Mouse (Mus musculus): Measurements from ENCODE around the gene Ubac2.

Ubac2 gene

DNA sequence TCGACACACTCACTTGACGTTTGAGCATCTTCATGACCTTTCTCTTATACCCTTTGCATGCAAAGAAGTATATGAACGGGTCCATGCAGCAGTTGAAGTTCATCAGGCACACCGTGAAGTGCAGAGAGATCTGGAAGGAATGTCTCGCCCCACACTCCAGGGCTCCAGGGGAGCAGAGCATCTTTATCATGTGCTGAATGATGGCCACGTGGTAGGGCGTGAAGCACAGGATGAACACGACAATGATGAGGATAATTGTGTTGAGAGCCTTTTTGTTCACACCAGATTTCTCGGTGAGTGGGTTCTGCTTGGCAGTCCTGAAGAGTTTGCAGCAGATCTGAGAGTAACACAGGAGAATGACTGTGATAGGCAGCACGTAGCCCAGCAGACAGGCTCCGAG lies 75.7 kb downstream of the Ubac2 start:
- no peak for DNase-seq

- DNase-seq = no peak
Measured at GRCm38 (mm10) chr14:121954608-121955007, 76.2 kb downstream of the Ubac2 start.

DNA sequence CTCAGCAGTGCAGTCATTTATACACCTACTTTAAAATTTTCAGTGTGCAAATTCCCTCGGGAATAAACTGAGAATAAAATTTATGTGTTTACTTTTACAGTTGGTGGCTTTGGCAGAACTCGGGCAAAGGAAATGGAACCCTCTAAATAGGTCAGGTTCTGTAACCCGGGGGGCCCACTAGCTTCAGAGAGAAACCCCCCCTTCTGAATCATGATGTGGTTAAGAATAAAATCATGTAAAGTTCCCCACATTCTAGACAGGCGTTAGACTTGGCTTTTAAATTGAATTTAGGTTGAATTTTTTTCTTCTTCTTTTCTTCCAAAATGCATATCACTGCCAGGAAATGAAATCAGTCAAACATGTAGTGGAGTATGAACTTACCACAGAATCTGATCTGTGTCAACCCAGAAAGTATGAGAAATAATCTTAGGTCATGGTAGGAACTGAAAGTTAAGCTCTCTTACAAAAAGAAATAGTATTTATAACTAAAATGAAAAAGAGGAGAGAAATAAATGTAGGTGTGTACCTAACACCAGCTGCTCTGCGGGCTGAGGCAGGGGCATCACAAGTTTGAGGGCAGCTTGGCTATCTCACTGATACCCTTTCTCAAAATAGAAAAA lies 76.9 kb downstream of the Ubac2 start:
- no peak for DNase-seq

DNA sequence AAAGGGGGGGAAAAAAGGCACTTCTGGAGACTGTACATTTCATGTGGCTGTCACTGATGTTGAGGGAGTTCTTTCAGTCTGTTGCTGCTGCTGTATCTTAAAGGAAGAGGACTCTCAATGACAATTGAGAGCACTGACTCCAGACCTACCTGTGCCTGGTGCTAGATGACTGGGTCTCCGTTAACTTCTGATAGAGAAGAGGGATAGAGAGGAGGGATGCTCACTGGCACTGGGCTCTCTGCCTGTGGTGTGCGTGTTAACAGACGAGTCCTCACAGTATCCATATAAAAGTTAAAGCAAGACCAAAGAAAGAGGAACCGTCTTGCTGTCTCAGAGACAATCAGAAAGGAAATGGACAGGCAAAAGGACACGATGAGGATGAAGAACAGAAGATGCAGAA lies 77.9 kb downstream of the Ubac2 start:
- no peak for DNase-seq

GRCm38 (mm10) chr14:121957176-121957871 lies 78.9 kb downstream of the Ubac2 start:
- DNase-seq = no peak

DNA sequence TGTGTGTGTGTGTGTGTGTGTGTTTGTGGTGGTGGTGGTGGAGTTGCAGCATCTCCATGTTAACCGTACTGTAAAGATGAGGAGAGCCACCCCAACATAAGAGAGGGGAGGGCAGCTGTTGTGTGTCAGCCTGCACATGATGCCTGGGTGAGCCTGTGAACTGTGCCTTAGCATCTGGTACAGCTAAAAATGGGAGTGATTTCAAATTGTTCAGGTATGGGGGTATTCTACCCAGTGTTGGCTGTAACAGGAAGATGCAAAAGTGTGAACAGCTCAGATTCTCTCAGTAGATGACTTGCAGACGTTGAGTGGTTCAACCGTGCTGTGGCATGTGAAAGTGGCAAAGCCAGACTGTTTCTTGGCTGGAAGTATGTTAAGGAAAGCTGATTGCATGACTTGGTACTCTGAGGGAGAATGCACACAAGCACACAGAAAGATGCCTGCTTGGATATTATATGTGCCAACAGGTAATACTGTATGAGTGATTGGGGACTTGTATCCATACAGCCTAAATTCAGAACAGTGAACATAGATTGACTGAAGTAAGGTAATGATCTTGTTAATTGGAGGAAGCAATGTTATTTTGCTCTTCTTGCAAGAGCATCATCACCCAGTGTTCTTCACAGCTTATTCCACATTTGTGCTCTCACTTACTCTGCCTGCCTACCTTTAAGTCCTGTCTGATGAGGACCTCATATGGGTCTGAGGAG lies 79.8 kb downstream of the Ubac2 start:
- DNase-seq = no peak

DNA sequence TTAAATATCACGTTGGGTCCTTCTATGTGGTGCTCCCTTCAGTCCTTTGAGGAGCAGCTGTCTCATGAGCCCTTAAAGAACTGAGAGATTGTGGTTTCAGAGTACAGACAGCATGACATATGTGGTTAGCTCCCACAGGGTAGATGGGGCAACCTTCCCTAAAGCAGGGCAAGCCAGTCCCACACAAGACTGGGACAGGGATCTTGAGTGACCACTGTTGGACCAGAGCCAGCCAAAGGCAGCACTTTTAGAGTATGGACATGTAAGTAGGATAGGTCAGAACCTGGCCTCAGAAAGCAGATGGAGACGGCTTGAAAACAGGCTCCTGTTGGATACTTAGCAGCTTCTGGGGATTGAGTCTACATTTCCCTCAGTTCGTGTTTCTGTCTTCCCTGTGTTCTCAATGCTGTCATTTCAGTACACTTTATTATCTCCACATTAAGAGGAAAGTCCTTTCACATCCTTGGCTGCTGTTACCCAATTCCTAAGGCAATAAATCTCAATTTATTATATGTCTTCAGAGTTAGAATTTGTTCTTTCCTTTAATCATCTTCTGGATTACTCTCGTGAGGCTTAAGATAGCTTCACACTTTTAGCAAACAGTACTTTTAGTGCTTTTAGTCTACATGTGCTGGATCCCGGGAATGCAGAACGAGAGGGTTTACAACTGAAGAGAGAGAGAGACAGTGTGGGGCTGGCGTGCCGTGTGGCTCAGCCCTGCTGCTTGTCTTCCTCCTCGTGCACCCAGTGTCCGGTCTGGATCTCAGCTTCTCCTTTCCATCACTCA lies 80.5 kb downstream of the Ubac2 start:
- no peak for DNase-seq

DNA sequence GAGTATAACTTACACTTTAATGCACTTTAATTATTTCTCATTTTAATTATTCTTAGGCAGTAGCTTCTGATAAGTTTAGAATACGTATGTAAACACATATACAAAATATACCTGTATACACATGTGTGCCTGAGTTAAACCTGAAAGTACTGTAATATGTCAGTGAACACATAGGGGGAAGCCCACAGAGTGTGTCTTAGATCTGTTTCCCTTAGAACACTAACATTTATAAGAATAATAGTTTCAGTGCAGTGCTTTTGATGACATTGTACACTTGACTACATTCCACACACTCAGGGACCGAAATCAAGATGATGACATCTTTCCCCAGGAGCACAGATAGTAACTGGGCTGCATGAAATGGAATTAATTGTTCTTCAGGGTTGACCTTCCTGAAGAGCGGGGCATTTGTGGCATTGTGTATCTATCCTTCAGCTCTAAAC lies 81.1 kb downstream of the Ubac2 start:
- no peak for DNase-seq

GRCm38 (mm10) chr14:121960031-121960430 lies 81.6 kb downstream of the Ubac2 start:
- DNase-seq = no peak

DNA sequence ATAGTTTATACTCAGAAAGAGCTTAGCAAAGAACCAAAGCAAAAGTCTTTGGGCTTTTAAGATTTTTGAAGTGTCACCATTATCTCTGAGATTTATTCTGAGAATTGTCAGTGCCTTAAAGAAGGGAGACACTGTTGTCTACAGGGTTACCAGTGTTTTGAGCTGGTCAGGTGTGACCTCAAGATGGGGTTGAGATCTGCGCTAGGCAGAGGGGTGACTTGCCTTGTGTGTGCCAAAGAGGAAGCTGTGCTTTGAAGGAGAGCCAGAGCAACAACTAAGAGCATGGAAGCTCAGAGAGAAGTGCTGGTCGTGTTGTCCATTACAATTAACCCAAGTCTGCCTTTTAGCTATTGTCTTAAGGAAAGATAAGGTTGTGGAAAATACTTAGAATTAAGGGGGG lies 82.1 kb downstream of the Ubac2 start:
- DNase-seq = no peak

DNA sequence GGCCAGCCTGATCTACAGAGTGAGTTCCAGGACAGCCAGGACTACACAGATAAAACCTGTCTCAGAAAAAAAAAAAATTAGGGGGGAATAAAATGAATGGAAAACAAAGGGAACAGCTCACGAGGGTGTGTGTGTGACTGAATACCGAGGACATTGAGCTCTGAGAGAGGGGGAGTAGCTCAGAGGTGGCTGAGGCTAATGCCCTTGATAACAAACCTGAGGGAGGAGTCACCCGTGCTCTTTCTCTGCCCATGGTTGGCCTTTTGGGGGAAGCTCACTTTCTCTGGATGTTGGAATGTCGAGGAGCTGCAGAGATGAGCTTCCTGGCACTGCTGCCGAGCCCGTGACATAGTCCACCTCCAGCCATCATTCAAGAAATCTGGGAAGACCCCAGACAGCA lies 82.6 kb downstream of the Ubac2 start:
- DNase-seq = no peak

GRCm38 (mm10) chr14:121961496-121962127 lies 83.2 kb downstream of the Ubac2 start:
- no peak for DNase-seq

- no peak for DNase-seq
Measured at GRCm38 (mm10) chr14:121962128-121962890, 83.9 kb downstream of the Ubac2 start.

GRCm38 (mm10) chr14:121963251-121963941 lies 85.0 kb downstream of the Ubac2 start:
- DNase-seq = no peak

DNA sequence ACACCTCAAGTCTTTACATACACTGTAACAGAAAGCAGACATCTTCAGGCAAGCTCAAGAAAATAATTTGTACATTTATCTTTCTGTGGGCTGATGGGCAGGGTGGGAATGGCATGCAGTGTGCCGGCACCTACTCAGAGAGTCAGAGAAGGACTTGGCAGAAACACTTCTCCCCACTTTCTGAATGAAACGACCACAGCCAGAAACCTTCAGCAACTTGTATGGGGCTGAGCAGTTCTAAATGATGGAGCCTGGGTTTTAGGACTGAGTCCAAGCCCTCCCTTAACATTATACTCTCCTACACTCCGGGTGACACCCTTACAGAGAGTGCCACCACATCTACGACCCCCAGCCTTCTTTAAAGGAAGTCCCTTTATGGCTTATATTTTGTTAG lies 85.5 kb downstream of the Ubac2 start:
- DNase-seq = no peak

DNA sequence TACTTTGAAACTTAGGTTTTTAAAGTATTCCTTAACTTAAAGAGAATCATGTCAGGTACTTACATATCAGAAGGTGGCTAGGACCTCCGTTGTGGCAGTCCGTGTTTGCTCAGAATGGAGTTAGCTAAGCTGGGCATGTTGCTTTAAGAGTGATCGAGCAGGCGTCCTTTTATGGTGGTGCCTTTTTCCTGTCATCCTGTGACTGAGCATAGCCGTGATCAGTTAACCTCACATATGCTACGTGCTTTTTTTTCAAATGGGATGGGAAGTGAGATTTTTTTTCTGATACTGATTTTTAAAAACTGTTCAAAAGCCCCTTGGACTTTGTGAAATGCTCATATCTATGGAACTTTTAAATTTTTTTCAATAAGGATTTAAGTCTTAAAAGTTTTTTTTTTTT lies 86.6 kb downstream of the Ubac2 start, which contains the start of gene Gpr183:
Gene Gpr183 (minus strand): TSS at position 206 of the 400 bp plus-strand sequence.
- no peak for DNase-seq

GRCm38 (mm10) chr14:121965461-121965860 lies 87.0 kb downstream of the Ubac2 start:
- DNase-seq = no peak

GRCm38 (mm10) chr14:121967095-121967494 lies 88.7 kb downstream of the Ubac2 start:
- no peak for DNase-seq

DNA sequence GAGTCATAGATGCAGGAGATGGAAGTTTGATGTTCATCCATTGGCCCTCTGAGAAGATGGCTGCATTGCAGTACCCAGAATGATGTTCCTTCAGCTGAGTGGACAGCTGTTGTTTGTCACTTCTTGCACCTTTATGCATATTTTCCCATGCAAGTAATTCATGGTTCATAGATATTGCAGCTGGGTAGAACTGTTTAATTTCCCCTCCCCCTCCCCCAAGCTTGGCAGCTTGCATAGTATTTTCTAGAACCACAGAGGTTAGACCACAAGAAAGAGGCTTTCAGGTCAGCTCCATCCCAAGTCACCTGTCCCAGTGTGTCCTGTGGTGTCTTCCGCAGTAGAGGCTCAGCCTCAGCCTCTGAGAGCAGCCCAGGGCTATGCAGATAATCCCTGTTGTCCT lies 92.0 kb downstream of the Ubac2 start:
- DNase-seq = no peak

- no peak for DNase-seq
Measured at GRCm38 (mm10) chr14:121973114-121973513, 94.7 kb downstream of the Ubac2 start.

DNA sequence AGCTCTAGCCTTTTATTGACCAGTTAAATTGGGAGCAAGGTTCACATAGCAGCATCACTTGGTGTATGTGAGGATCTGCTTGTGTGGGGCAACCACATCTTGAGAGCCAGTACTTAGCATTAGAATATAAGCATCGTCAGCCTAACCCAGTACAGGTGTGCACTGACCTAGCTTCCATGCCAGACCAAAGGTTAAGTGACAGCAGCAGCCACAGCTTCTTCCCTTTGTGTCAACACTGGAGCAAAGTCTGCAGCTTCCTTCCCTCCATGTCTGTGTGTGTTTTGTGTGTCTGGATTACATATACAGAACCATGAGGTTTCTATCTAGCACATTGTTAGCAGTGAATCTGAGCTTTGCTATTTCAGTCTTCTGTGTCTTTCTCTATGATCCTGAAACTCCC lies 103.1 kb downstream of the Ubac2 start:
- no peak for DNase-seq
